Mouse (Mus musculus): ENCODE measurements at regions not wholly inside any gene's neighbourhood (a gene's known extent, or its start where the extent isn't known, plus 50 kb on each side); places are given as distances from the start of the nearest gene placed in this dataset.
A peak's percentile ranks its signal among the peaks of the same experiment; 100 is the strongest.

DNA sequence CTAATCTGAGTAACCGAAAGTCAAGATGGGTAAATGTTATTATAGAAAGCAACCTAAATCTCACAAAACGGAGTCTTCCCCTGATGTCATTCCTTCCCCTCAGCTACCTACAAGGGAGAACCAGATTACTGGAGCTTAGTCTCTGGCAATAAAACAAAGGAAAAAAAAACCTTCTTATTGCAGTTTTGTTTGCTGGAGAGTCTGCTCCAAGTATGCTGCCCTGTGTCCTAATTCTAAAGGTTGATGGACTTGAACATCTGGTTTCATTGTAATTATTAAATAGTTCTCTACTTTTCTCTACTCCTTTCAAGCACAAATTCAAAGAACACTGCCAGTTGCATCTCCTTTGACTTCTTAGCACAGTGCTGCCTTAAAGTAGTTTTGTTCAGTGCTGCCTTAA is 209.4 kb upstream of the Prmt6 start:
- Histone ChIP-seq H3K36me3 (no peaks in the 10 kb centered on the region), H3K9ac (no peak overlapping the region), H3K27ac (no peak overlapping the region), H3K4me1 (replicated peaks) (no peaks in the 10 kb centered on the region), H3K4me3 (no peak overlapping the region), H3K27me3 (no peaks in the 10 kb centered on the region), H3K4me2 (no peak overlapping the region), H3K9me3 (no peaks in the 10 kb centered on the region)
- ATAC-seq (ENCODE audit: low FRiP score): no peak
- WGBS: 80% methylated on average over 2 of the region's 2 CpGs

DNA sequence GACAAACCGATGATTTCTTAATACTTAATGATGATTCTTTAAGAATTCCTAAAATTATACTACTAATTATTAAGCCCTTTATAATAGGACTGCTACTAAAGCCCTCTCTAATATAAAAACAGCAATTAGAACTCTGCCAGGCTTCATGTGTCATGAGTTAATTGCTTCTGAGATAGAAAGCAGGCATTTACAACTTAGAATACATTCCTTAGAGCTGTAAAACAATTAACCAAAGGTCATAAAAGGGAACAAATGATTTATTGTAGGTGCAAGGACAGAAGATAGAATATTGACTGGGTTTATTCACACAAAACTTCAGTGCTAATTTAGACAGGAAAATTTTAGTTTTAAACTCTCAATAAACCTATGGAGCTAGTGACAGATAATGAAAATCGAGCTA is 208.1 kb upstream of the Prmt6 start:
- Histone ChIP-seq H3K4me1 (replicated peaks) (no peaks in the 10 kb centered on the region), H3K9me3 (no peaks in the 10 kb centered on the region), H3K36me3 (no peaks in the 10 kb centered on the region), H3K4me2 (no peak overlapping the region), H3K27me3 (no peaks in the 10 kb centered on the region), H3K4me3 (no peak overlapping the region), H3K9ac (no peak overlapping the region), H3K27ac (no peak overlapping the region)
- ATAC-seq (ENCODE audit: low FRiP score): no peak
- 79% methylated on average over 2 of the region's 2 CpGs for WGBS

DNA sequence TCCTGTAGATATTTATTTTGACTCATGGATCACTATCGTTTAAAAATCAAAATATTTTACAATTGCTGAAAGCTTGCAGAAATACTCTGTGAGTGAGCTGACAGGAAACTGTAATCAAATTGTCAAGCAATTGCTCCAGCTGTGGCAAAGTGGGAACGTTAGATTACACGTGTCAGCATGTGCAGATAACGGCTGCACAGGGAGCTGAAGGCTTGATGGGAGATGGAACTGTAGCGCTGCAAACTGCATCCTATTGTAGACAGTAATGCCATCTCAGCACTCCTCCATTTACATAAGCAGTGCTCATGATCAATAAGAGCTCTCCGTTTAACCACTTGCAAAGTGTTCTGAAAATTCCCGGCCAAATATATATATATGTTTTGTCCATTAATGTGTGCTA is 201.7 kb upstream of the Prmt6 start:
- ATAC-seq (ENCODE audit: low FRiP score): peak; percentile 76

More for the DNA sequence above, 201.7 kb upstream of the Prmt6 start:
- H3K36me3 ChIP-seq: no peaks in the 10 kb centered on the region
- H3K4me1 ChIP-seq (replicated peaks): no peaks in the 10 kb centered on the region
- no peak overlapping the region for H3K4me2 ChIP-seq
- WGBS: 74% methylated on average over 7 of the region's 7 CpGs
- H3K9ac ChIP-seq: no peak overlapping the region
- H3K27ac ChIP-seq: no peak overlapping the region
- H3K27me3 ChIP-seq: no peaks in the 10 kb centered on the region
- H3K9me3 ChIP-seq: no peaks in the 10 kb centered on the region
- no peak overlapping the region for H3K4me3 ChIP-seq

Data from hindbrain, embryonic 13.5 days (tissue).